Mouse (Mus musculus): ENCODE results near the gene Scnn1g.

DNA sequence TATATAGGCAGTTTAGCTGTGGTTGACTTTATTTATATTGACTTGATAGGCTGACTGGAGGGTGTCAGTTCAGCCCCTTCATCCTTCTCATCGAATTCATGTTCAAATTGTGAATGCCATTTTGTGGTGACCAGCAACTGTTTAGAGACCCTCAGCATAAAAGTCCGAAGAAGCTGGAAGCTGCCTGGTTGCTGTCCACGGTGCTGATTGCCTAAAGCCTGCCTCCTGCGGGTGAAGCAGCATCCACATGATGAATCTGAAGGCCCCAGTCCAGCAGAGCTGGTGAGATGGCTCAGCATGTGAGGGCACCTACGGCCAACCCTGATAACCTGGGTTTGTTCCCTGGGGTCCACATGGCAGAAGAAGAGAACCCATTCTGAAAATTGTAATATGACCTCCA, 4.1 kb upstream of the Scnn1g start:
- TF ChIP-seq POLR2A (IDR thresholded peaks at IDR 0.05; ENCODE audit: insufficient read depth, low read depth, low read length) (no peak), CTCF (IDR thresholded peaks at IDR 0.05; ENCODE audit: insufficient read depth, low read depth, low read length) (no peak)
